Mouse (Mus musculus) liver, embryonic 16.5 days (tissue): ENCODE measurements at regions not wholly inside any gene's neighbourhood (a gene's known extent, or its start where the extent isn't known, plus 50 kb on each side); places are given as distances from the start of the nearest gene placed in this dataset.

Source experiments
- ATAC-seq: fragments of 200-750 bp; cut with Nextera tagmentation; 2 replicates; pipeline ENCODE4 v1.8.0; 2017; ENCODE audit warnings: low read depth, mild to moderate bottlenecking, moderate number of reproducible peaks, moderate library complexity
- H3K27ac ChIP-seq: fragments of 300-500 bp; sonication (generic); 2 replicates; pipeline ENCODE4 v1.5.1; 2014; ENCODE audit warnings: mild to moderate bottlenecking, low read length
- H3K27me3 ChIP-seq: fragments of 300-500 bp; sonication (generic); 2 replicates; pipeline ENCODE4 v1.6.1; 2014; ENCODE audit warnings: low read depth, low read length, mixed read lengths; ENCODE audit not compliant: control insufficient read depth, insufficient read depth
- H3K36me3 ChIP-seq: fragments of 300-500 bp; sonication (generic); 2 replicates; pipeline ENCODE4 v1.6.1; 2014; ENCODE audit warnings: mild to moderate bottlenecking; ENCODE audit not compliant: control insufficient read depth, insufficient read depth
- H3K4me1 ChIP-seq: fragments of 300-500 bp; sonication (generic); 2 replicates; pipeline ENCODE4 v1.6.1; 2014; ENCODE audit warnings: low read depth, low read length, mixed read lengths; ENCODE audit not compliant: control insufficient read depth
- H3K4me2 ChIP-seq: fragments of 300-500 bp; sonication (generic); 2 replicates; pipeline ENCODE4 v1.6.1; 2014; ENCODE audit warnings: low read depth, low read length, mixed read lengths
- H3K4me3 ChIP-seq: fragments of 300-500 bp; sonication (generic); 2 replicates; pipeline ENCODE4 v1.5.1; 2014; ENCODE audit warnings: low read depth, mild to moderate bottlenecking, low read length
- H3K9ac ChIP-seq: fragments of 300-500 bp; sonication (generic); 2 replicates; pipeline ENCODE4 v1.6.1; 2014; ENCODE audit warnings: low read depth, low read length
- H3K9me3 ChIP-seq: fragments of 300-500 bp; sonication (generic); replicated peaks from 2 replicates; pipeline ENCODE4 v1.6.1; 2016; ENCODE audit warnings: low read length; ENCODE audit not compliant: control insufficient read depth
- WGBS: fragments of 180-500 bp; shearing (Covaris S2); extraction: QIAGEN DNeasy Blood & Tissue Kit; methylation state at CpG from one replicate; pipeline ENCODE4 v1.1.7; 2014; ENCODE audit not compliant: insufficient replicate concordance; 5-methylcytosine and 5-hydroxymethylcytosine counted together

- Histone ChIP-seq H3K9ac (peak overlapping the region; percentile 79), H3K9me3 (no peaks in the 10 kb centered on the region), H3K27ac (peak overlapping the region; percentile 48), H3K4me1 (peaks cover 45% of the 10 kb centered on the region), H3K36me3 (no peaks in the 10 kb centered on the region), H3K27me3 (no peaks in the 10 kb centered on the region), H3K4me3 (peak overlapping the region; percentile 66), H3K4me2 (peak overlapping the region; percentile 89)
- ATAC-seq = peak; percentile 89
- WGBS = 1% methylated on average over 46 of the region's 46 CpGs
These were observed 116.5 kb upstream of the Parp11 start for GRCm38 (mm10) chr6:127330015-127330705.

DNA sequence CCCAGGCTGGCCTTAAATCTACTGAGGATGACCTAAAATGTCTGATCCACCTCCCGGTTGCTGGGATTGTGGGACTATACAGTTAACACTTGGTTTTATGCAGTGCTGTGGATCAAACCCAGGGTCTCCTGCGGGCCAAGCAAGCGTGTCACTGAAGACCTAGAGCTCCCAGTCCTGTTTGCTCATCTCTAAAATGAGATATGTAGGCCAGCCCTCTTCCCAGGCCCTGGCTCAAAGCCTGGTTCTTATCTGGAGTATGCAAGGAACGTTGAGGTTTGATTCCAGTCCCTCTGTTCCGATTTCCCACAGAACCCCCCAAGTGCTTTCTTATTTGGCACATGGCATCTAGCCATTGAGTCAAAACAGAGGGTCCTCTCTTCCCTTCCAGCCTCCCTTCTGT is 115.5 kb upstream of the Parp11 start:
- H3K27ac ChIP-seq = no peak overlapping the region
- H3K9ac ChIP-seq = no peak overlapping the region
- H3K4me3 ChIP-seq = no peak overlapping the region

DNA sequence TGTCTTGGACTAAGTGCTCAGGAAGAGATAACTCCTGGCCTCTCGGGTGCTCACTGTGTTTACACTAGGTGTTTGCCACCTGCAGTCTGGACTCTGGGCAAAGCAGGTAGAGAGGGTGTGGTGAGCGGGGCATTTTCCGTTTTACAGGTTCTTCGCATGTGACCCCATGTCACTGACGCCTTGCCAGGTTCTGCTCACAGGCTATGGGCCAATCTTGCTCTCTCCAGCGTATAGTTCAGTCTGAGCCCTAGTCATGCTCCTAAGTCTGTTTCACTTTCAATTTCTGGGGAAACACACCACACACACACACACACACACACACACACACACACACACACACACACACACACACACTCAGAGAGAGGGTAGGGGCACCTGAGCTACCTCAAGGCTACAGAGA is 112.4 kb upstream of the Parp11 start:
- peaks cover 33% of the 10 kb centered on the region for H3K4me1 ChIP-seq
- no peak overlapping the region for H3K4me3 ChIP-seq
- peaks cover 4% of the 10 kb centered on the region for H3K27me3 ChIP-seq
- H3K9me3 ChIP-seq = no peaks in the 10 kb centered on the region
- no peaks in the 10 kb centered on the region for H3K36me3 ChIP-seq
- no peak for ATAC-seq
- no peak overlapping the region for H3K9ac ChIP-seq
- no peak overlapping the region for H3K4me2 ChIP-seq
- WGBS = 57% methylated on average over 6 of the region's 6 CpGs
- no peak overlapping the region for H3K27ac ChIP-seq

More for the DNA sequence above, 115.5 kb upstream of the Parp11 start:
- H3K27me3 ChIP-seq = no peaks in the 10 kb centered on the region
- no peaks in the 10 kb centered on the region for H3K9me3 ChIP-seq
- no peaks in the 10 kb centered on the region for H3K36me3 ChIP-seq
- no peak for ATAC-seq
- H3K4me2 ChIP-seq = peak overlapping the region; percentile 89; the same call in 1 of the 2 replicates
- WGBS = 43% methylated on average over 5 of the region's 5 CpGs
- H3K4me1 ChIP-seq = peaks cover 36% of the 10 kb centered on the region

DNA sequence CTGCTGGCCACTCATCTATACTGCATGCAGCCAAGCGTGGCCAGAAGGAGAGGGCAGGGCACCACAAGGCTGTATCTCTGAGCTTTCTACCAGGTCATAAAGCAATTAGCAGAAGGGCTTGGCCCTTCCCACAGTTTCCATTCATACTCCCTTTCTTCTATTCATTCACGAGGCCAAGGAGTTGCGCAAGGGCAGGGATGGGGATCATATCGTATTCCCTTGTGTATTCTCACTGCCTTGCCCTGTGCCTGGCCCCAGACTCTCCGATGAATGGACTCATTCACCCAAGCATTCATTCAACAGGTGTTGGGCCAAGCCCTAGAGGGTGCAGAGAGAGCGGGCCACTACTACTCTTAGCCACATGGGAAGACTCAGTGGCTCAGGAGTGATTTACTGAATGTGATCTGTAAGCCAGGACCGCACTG is 111.2 kb upstream of the Parp11 start:
- H3K4me2 ChIP-seq = no peak overlapping the region
- H3K9ac ChIP-seq = no peak overlapping the region
- peaks cover 26% of the 10 kb centered on the region for H3K4me1 ChIP-seq
- no peaks in the 10 kb centered on the region for H3K36me3 ChIP-seq
- H3K4me3 ChIP-seq = no peak overlapping the region
- no peak overlapping the region for H3K27ac ChIP-seq
- H3K9me3 ChIP-seq = no peaks in the 10 kb centered on the region
- WGBS = 73% methylated on average over 7 of the region's 7 CpGs
- H3K27me3 ChIP-seq = peaks cover 4% of the 10 kb centered on the region
- no peak for ATAC-seq

- Histone ChIP-seq H3K36me3 (no peaks in the 10 kb centered on the region), H3K4me1 (peaks cover 19% of the 10 kb centered on the region), H3K9ac (no peak overlapping the region), H3K27me3 (peaks cover 4% of the 10 kb centered on the region), H3K4me3 (no peak overlapping the region), H3K4me2 (no peak overlapping the region), H3K27ac (no peak overlapping the region), H3K9me3 (no peaks in the 10 kb centered on the region)
- ATAC-seq = 0 out of 2 replicates have a peak, but pooled peaks have one; percentile 17
- 26% methylated on average over 12 of the region's 12 CpGs for WGBS
These were observed 110.5 kb upstream of the Parp11 start for GRCm38 (mm10) chr6:127335996-127336660.

GRCm38 (mm10) chr6:127336681-127337397 is 109.8 kb upstream of the Parp11 start:
- H3K4me1 ChIP-seq = peaks cover 17% of the 10 kb centered on the region
- no peaks in the 10 kb centered on the region for H3K36me3 ChIP-seq
- no peak overlapping the region for H3K4me3 ChIP-seq
- no peak for ATAC-seq
- 27% methylated on average over 15 of the region's 15 CpGs for WGBS
- H3K27ac ChIP-seq = peak overlapping the region; percentile 30; the same call in 1 of the 2 replicates
- H3K9ac ChIP-seq = no peak overlapping the region
- H3K27me3 ChIP-seq = peaks cover 4% of the 10 kb centered on the region
- no peak overlapping the region for H3K4me2 ChIP-seq
- H3K9me3 ChIP-seq = no peaks in the 10 kb centered on the region

- H3K9ac ChIP-seq = no peak overlapping the region
- H3K4me3 ChIP-seq = no peak overlapping the region
- peaks cover 4% of the 10 kb centered on the region for H3K27me3 ChIP-seq
- WGBS = 54% methylated on average over 15 of the region's 15 CpGs
- no peaks in the 10 kb centered on the region for H3K9me3 ChIP-seq
- peaks cover 17% of the 10 kb centered on the region for H3K4me1 ChIP-seq
- peak overlapping the region; percentile 30; the same call in 1 of the 2 replicates for H3K27ac ChIP-seq
- ATAC-seq = no peak
- H3K36me3 ChIP-seq = no peaks in the 10 kb centered on the region
- no peak overlapping the region for H3K4me2 ChIP-seq
These were observed 109.2 kb upstream of the Parp11 start for GRCm38 (mm10) chr6:127337398-127337871.

GRCm38 (mm10) chr6:127338412-127338811 is 108.2 kb upstream of the Parp11 start:
- H3K9ac ChIP-seq = no peak overlapping the region
- WGBS = 23% methylated on average over 6 of the region's 6 CpGs

More at GRCm38 (mm10) chr6:127338412-127338811, 108.2 kb upstream of the Parp11 start:
- no peak overlapping the region for H3K4me3 ChIP-seq
- H3K4me2 ChIP-seq = no peak overlapping the region
- ATAC-seq = no peak
- H3K4me1 ChIP-seq = peaks cover 17% of the 10 kb centered on the region
- peaks cover 4% of the 10 kb centered on the region for H3K27me3 ChIP-seq
- no peak overlapping the region for H3K27ac ChIP-seq
- H3K9me3 ChIP-seq = no peaks in the 10 kb centered on the region
- H3K36me3 ChIP-seq = no peaks in the 10 kb centered on the region
